Mouse (Mus musculus): ENCODE results near the gene Vstm4.

- no peak for TF ChIP-seq CTCF (conservative IDR thresholded peaks at IDR 0.05; ENCODE audit: low read length)
- no peak for TF ChIP-seq POU5F1 (IDR thresholded peaks at IDR 0.05; ENCODE audit: borderline replicate concordance, low read length)
Observed at GRCm38 (mm10) chr14:32814961-32815360, 41.6 kb upstream of the Vstm4 start.
